Mouse (Mus musculus): ENCODE measurements around the gene Ip6k1. TPM values are rescaled to one million over a fixed set of nuclear protein-coding genes. Genes with fewer than 3 reads are reported as not detected.

The Ip6k1 gene
- polyA plus RNA-seq, 1 experiment from 2014 or later, result 53.8 TPM

DNA sequence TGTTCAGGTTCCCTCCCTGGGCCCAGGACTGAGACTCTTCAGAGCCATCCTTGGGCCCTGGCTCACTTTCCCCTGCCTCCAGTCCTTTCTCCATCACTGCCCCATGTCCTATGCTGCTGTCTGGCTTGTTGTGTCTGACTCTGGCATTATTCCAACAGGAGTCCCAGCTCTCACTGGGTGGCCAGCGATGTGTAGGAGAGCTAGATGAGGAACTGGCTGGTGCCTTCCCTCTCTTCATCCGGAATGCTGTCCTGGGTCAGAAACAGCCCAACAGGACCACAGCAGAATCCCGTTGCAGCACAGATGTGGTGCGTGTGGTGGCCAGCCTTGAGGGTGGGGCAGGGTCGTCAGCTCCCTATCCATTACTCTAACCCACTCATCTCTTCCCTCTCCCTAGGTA lies 32.0 kb upstream of the Ip6k1 start:
- Histone ChIP-seq H3K4me1 (no peaks in the 10 kb centered on the region), H3K9me3 (replicated peaks) (no peaks in the 10 kb centered on the region), H3K36me3 (peaks cover 73% of the 10 kb centered on the region), H3K27ac (replicated peaks) (no peak overlapping the region), H3K4me3 (no peak overlapping the region), H3K27me3 (ENCODE audit: low read depth, poor library complexity, severe bottlenecking) (no peaks in the 10 kb centered on the region)
- WGBS, result 92% methylated on average over 5 of the region's 5 CpGs
- no peak for DNase-seq (ENCODE audit: low spot score)

DNA sequence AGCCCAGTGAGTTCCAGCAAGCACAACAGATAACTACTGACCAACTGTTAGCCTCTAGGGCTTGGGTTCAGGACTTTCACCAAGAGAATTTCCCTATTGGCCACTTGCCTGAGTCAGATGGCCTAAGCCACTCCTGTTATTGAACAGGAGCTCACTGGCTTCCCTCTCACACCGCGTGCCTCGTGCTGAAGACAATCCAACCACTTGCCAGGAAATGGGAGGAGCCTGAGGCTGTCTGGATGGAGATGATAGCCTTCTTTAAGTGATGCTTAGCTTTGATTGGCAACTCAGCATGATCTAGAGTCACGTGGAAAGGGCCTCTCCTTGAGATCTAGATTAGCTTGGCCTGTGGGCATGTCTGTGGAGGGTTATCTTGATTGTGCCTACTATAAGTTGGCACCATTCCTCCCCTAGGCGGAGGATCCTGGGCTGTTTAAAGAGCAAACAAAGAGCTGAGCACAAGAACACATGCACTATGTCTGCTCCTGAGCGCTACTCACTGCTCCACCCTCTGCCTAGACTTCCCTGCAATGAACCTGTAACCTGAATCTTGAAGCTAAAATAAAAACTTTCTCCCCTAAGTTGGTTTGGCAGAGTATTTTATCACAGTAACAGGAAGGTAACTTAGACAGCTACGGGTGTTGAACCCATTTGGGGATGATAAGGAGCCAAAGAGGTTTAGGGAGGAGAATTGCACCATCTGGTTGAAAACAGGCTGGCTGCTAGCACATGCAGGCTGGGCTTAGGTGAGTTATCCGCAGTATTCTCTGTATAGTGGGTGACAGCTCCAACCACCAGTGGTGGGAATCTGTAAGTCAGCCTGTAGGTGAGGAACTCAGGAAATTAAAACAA lies 30.4 kb upstream of the Ip6k1 start:
- no peak for DNase-seq (ENCODE audit: low spot score)
- 83% methylated on average over 8 of the region's 8 CpGs for WGBS
- peaks cover 57% of the 10 kb centered on the region for H3K36me3 ChIP-seq

DNA sequence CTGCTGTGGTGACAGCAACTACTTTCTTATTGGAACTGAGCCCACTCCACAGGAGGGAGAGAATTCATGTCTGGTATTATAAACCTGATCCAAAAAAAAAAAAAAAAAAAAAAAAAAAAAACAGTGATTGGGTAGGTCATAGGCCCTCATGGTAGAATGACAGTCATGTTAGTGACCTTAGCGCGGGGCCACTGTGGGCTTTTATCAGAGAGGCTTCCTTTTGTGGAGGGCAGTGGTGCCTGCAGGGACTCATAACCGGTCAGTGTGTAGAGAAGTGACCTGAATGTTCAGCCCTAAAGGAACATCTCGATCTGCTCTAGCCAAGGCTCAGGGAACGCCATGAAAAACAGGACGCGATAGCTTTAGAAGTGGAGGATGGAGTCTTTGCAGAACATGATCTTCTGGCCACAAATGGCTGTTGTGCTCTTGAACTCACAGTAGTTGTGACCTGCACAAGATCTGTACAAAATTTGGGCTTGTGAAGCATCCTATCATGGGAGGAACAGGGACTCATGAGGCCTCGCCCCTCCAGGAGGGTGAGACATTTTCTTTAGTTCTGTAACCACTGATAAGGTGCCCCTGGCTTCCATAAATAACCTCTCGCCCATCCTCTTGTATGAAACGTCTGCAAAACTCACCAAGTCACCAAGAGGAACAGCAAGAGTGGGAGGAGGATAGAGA lies 27.7 kb upstream of the Ip6k1 start:
- H3K36me3 ChIP-seq, result peaks cover 34% of the 10 kb centered on the region
- H3K27me3 ChIP-seq (ENCODE audit: low read depth, poor library complexity, severe bottlenecking), result no peaks in the 10 kb centered on the region
- no peaks in the 10 kb centered on the region for H3K9me3 ChIP-seq (replicated peaks)
- H3K4me1 ChIP-seq, result 0 out of 2 replicates have a peak, but pooled peaks cover 3% of the 10 kb centered on the region
- no peak overlapping the region for H3K4me3 ChIP-seq
- H3K27ac ChIP-seq (replicated peaks), result no peak overlapping the region
- 81% methylated on average over 10 of the region's 10 CpGs for WGBS
- no peak for DNase-seq (ENCODE audit: low spot score)

More for the DNA sequence above, 30.4 kb upstream of the Ip6k1 start:
- H3K4me1 ChIP-seq, result 0 out of 2 replicates have a peak, but pooled peaks cover 3% of the 10 kb centered on the region
- no peak overlapping the region for H3K4me3 ChIP-seq
- H3K27me3 ChIP-seq (ENCODE audit: low read depth, poor library complexity, severe bottlenecking), result no peaks in the 10 kb centered on the region
- no peak overlapping the region for H3K27ac ChIP-seq (replicated peaks)
- H3K9me3 ChIP-seq (replicated peaks), result no peaks in the 10 kb centered on the region

DNA sequence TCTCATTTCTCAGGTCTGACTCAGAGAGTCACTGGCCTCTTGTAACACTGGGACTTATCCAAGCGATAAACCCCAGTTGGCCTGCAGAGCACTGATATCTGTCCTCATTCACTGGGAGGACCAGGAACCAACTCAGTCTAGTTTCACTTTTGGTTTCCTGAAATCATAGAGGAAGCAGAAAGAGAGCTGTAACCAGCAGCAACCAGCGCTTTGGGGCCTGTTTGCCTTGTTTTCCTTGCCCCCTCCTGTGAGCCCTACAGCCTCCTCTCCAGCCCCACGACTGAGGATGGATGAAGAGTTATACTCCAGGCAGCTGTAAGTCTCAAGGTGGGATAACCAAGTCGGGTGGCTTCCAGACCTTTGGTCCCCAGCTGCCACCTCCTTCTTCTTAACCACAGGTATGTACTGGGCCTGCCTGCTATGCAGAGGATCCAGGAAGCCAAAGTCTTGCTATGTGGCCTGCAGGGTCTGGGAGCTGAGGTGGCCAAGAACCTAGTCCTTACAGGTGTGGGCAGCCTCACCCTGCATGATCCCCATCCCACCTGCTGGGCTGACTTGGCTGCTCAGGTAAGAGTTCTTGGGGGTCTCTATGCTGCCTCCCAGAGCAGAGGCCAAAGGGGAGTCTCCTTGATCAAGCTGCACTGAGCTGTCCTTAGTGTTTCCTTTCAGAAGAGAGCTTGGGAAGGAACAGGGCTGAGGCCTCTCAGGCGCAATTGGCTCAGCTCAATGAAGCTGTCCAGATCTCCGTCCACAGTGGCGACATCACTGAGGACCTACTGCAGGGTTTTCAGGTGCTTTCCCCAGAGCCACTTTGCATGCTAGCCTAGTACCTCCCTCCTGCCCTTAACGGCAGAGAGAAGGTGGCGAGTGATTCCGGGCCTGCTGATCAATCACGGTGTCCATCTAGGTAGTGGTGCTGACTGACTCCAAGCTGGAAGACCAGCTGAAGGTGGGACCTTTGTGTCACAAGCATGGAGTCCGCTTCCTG lies 26.6 kb upstream of the Ip6k1 start, which contains the start of gene Uba7:
TSS of gene Uba7 (plus strand) at position 107 of the 988 bp plus-strand sequence.
- H3K36me3 ChIP-seq, result peaks cover 23% of the 10 kb centered on the region
- no peak for DNase-seq (ENCODE audit: low spot score)
- peak within 1 kb of the TSS; percentile 20; the same call in 1 of the 2 replicates for H3K4me3 ChIP-seq
- H3K27me3 ChIP-seq (ENCODE audit: low read depth, poor library complexity, severe bottlenecking), result no peaks in the 10 kb centered on the region
- 0 out of 2 replicates have a peak, but pooled peaks cover 4% of the 10 kb centered on the region for H3K4me1 ChIP-seq
- peak within 1 kb of the TSS; percentile 38; the same call in 1 of the 2 replicates for H3K27ac ChIP-seq (replicated peaks)
- no peaks in the 10 kb centered on the region for H3K9me3 ChIP-seq (replicated peaks)
- 74% methylated on average over 12 of the region's 12 CpGs for WGBS

DNA sequence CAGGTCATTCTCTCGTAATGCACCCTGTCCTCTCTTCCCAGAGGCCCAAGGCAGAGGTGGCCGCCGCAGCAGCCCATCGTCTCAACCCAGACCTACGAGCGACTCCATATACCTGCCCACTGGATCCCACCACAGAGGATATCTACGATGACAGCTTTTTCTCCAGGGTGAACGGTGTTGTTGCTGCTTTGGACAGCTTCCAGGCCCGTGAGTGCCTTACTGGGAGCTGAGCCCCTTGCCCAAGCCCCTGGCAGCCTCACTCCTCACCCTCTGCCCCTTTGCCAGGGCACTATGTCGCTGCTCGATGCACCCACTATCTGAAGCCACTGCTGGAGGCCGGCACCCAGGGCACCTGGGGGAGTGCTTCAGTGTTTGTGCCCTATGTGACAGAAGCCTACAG lies 23.5 kb upstream of the Ip6k1 start:
- 0 out of 2 replicates have a peak overlapping the region, but pooled peaks have one; percentile 9 for H3K27ac ChIP-seq (replicated peaks)
- 91% methylated on average over 12 of the region's 12 CpGs for WGBS

DNA sequence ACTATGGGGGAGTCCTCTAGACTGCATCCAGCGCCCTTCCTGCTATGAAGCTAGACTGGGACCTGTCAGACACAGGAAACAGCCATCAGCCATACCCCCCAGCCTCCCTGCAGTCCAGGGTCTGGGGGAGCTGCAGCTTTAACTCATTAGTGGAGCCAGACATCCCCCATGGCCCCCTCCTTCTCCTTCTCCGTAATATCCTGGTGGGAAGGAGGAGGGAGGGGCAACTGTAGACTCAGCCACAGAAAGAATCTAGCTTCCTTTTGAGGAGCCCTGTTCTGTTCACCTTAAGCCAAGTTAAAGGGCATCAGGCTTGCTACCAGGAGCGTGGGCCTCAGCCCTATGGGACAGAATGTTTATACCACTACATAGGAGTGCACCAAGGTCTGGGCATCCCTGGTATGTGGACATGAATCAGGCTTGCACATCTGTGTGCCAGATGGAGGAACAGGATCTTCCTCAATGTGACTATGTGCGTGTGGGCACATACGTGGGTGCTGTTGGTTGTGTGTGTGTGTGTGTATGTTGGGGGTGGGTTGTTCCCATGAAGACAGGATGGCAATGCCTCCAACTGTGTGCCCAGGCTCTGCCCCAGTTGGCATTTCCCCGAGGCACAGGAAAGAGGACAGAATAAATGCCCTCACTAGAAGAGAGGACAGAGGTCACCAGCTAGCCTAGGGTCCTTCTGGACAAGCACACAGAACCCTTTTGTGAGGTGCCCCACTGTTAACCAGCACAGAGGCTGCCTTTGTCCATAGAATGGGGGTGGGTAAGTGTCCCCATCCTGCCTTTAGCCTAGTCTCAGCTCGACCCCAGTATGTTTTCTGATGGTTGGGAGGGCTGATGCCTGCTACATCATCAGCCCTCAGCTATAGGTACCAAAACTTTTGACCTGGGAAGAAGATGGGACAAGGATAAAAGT lies 20.4 kb upstream of the Ip6k1 start:
- H3K36me3 ChIP-seq, result no peaks in the 10 kb centered on the region
- no peaks in the 10 kb centered on the region for H3K9me3 ChIP-seq (replicated peaks)
- 56% methylated on average over 7 of the region's 7 CpGs for WGBS
- H3K4me3 ChIP-seq, result peak overlapping the region; percentile 32
- peak; percentile 31 for DNase-seq (ENCODE audit: low spot score)
- peak overlapping the region; percentile 75 for H3K27ac ChIP-seq (replicated peaks)
- H3K4me1 ChIP-seq, result peaks cover 56% of the 10 kb centered on the region
- peaks cover 35% of the 10 kb centered on the region for H3K27me3 ChIP-seq (ENCODE audit: low read depth, poor library complexity, severe bottlenecking)

More for the DNA sequence above, 23.5 kb upstream of the Ip6k1 start:
- Histone ChIP-seq H3K36me3 (no peaks in the 10 kb centered on the region), H3K27me3 (ENCODE audit: low read depth, poor library complexity, severe bottlenecking) (peaks cover 14% of the 10 kb centered on the region), H3K9me3 (replicated peaks) (no peaks in the 10 kb centered on the region), H3K4me3 (no peak overlapping the region), H3K4me1 (peaks cover 33% of the 10 kb centered on the region)
- no peak for DNase-seq (ENCODE audit: low spot score)

DNA sequence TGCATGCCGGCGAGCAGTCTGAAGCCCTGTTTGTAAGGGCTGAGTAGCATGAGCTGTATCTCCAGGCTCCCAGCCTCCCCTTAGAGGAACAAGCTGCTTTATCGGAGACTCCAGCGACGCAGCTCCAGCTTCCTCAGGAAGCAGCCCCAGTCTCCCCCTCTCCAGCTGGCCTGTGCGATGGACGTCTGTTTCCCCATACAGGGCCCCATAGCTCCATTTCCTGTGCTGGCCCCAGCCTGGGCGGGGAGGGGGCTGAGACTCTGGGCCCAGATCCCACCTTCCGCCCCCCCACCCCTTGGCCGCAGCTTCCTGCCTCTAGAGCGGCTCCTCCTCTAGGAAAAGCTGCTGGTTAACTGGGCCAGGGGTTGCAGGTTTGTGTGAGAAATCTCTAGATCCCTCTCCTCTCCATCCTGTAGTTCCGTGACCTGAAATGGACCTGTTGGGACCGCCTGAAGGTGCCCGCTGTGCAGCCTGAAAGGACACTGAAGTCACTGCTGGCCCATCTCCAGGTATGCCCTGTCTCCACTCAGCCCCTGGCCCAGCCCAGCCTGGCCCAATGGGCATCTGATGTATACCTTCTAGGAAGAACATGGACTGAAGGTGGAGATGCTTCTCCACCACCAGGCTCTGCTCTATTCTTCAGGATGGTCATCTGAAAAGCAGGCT lies 19.5 kb upstream of the Ip6k1 start, which contains the start of gene Gm20661:
TSS of gene Gm20661 (plus strand) at position 378 of the 666 bp plus-strand sequence.
- DNase-seq (ENCODE audit: low spot score), result peak; percentile 55
- Histone ChIP-seq H3K36me3 (no peaks in the 10 kb centered on the region), H3K27ac (replicated peaks) (peak within 1 kb of the TSS; percentile 75), H3K27me3 (ENCODE audit: low read depth, poor library complexity, severe bottlenecking) (peaks cover 39% of the 10 kb centered on the region), H3K4me3 (peak within 1 kb of the TSS; percentile 68), H3K9me3 (replicated peaks) (no peaks in the 10 kb centered on the region), H3K4me1 (peaks cover 56% of the 10 kb centered on the region)
- 58% methylated on average over 14 of the region's 14 CpGs for WGBS

DNA sequence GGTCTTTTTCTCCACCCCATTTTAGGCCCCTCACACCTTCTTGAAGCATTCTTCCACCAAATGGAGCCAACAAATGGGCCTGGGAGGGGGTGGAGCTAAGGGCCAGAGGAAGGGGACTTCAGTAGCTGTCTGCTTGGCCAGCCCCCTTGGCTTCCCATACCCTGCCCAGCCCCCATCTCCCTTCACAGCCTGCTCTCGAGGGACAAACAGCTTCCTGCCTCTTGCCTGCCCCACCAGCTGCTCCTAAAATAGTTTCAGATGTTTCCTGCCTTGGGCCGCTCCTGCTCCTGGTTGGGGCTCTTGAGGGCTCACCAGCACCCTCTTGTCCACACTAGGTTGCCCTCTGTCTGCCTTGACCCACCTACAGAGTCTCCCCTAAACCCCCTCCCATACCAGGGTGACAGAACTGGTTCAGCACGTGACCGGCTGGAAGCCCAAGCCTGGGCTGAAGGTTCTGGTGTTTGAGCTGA lies 18.8 kb upstream of the Ip6k1 start:
- no peaks in the 10 kb centered on the region for H3K9me3 ChIP-seq (replicated peaks)
- peak overlapping the region; percentile 32 for H3K4me3 ChIP-seq
- no peaks in the 10 kb centered on the region for H3K36me3 ChIP-seq
- H3K27ac ChIP-seq (replicated peaks), result peak overlapping the region; percentile 75
- 44% methylated on average over 4 of the region's 4 CpGs for WGBS
- peaks cover 56% of the 10 kb centered on the region for H3K4me1 ChIP-seq
- H3K27me3 ChIP-seq (ENCODE audit: low read depth, poor library complexity, severe bottlenecking), result peaks cover 39% of the 10 kb centered on the region
- DNase-seq (ENCODE audit: low spot score), result peak; percentile 42

DNA sequence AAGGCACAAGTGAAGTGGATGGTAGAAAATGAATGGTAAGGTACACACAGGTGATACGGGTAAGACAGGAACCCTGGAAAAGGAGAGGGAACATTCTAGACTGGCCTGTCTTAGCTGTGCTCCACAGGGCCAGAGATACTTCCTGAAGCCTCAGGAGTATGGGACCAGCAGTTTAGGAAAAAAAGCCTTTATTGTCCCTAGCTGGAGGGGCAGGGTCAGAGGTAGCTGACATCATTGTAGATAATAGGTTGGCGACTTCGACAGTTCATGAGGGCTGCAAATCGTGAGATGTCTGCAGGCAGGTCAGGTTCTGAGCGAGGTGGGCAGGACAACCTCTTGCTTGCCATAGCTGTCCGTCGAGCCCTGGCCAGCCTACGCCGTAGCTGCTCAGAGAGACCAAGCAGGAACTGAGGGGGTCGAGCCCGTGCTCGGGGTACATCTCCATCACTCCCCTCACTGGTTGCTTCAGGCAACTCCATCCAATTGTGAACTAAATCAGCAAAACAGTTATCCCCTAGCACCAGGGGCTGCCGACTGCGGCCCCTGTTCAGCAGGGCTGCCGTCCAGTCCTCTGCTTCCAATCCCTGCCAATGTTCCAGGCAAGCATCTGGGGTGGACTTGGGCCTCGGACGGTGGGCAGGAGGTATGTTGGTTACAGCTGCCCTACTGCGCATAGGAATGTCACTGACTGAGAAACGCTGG lies 18.1 kb upstream of the Ip6k1 start:
- Histone ChIP-seq H3K27me3 (ENCODE audit: low read depth, poor library complexity, severe bottlenecking) (peaks cover 39% of the 10 kb centered on the region), H3K4me3 (peak overlapping the region; percentile 68), H3K36me3 (no peaks in the 10 kb centered on the region), H3K4me1 (peaks cover 56% of the 10 kb centered on the region), H3K9me3 (replicated peaks) (no peaks in the 10 kb centered on the region), H3K27ac (replicated peaks) (peak overlapping the region; percentile 75)
- no peak for DNase-seq (ENCODE audit: low spot score)
- WGBS, result 73% methylated on average over 19 of the region's 19 CpGs

DNA sequence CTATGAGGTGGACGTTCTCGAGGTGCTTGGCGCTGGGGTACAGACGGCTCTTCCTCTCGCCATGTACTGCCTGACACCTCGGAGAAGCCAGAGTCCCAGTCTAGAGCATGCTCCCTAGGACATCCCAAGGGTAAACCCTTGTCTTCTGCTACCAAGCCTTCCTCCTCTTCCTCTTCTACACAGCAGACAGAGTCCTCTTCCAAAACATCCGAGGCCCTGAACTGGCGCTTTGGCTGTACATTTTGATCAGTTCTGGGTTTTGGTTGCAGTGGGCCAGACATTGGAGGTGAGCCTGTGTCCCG lies 17.6 kb upstream of the Ip6k1 start:
- no peak for DNase-seq (ENCODE audit: low spot score)
- 55% methylated on average over 9 of the region's 9 CpGs for WGBS
- peaks cover 39% of the 10 kb centered on the region for H3K27me3 ChIP-seq (ENCODE audit: low read depth, poor library complexity, severe bottlenecking)
- H3K4me1 ChIP-seq, result peaks cover 56% of the 10 kb centered on the region
- H3K27ac ChIP-seq (replicated peaks), result peak overlapping the region; percentile 75
- H3K9me3 ChIP-seq (replicated peaks), result no peaks in the 10 kb centered on the region
- H3K4me3 ChIP-seq, result peak overlapping the region; percentile 68
- no peaks in the 10 kb centered on the region for H3K36me3 ChIP-seq
